Mouse (Mus musculus) intestine, embryonic 15.5 days (tissue): Measurements from ENCODE around the gene Gm10271. TPM values are rescaled to one million over a fixed set of nuclear protein-coding genes. Genes with fewer than 3 reads are reported as not detected.

ENCODE experiments used
- ATAC-seq: fragments of 200-750 bp; cut with Nextera tagmentation; 2 replicates; pipeline ENCODE4 v1.8.0; 2017; ENCODE audit warnings: moderate TSS enrichment, moderate library complexity
- H3K27ac ChIP-seq: fragments of 300-500 bp; sonication (generic); 2 replicates; pipeline ENCODE4 v1.5.1; 2015; ENCODE audit warnings: mild to moderate bottlenecking, inconsistent platforms
- H3K27me3 ChIP-seq: fragments of 300-500 bp; sonication (generic); replicated peaks from 2 replicates; pipeline ENCODE4 v1.6.1; 2015; ENCODE audit warnings: inconsistent platforms
- H3K36me3 ChIP-seq: fragments of 300-500 bp; sonication (generic); 2 replicates; pipeline ENCODE4 v1.6.1; 2015; ENCODE audit warnings: inconsistent platforms
- H3K4me1 ChIP-seq: fragments of 300-500 bp; sonication (generic); replicated peaks from 2 replicates; pipeline ENCODE4 v1.6.1; 2015; ENCODE audit warnings: inconsistent platforms
- H3K4me2 ChIP-seq: fragments of 300-500 bp; sonication (generic); replicated peaks from 2 replicates; pipeline ENCODE4 v1.6.1; 2015; ENCODE audit warnings: mild to moderate bottlenecking, inconsistent platforms
- H3K4me3 ChIP-seq: fragments of 300-500 bp; sonication (generic); replicated peaks from 2 replicates; pipeline ENCODE4 v1.5.1; 2015; ENCODE audit warnings: inconsistent platforms
- H3K9ac ChIP-seq: fragments of 300-500 bp; sonication (generic); 2 replicates; pipeline ENCODE4 v1.6.1; 2015; ENCODE audit warnings: inconsistent platforms
- H3K9me3 ChIP-seq: fragments of 300-500 bp; sonication (generic); 2 replicates; pipeline ENCODE4 v1.6.1; 2016; ENCODE audit warnings: inconsistent platforms
- WGBS: fragments of 180-500 bp; shearing (Covaris S2); methylation state at CpG from one replicate; pipeline ENCODE4 v1.1.7; 2015; 5-methylcytosine and 5-hydroxymethylcytosine counted together
- polyA plus RNA-seq: library from polyadenylated mRNA; unstranded; fragments of >200 nt; fragmentation: Nextera tagmentation; extraction: Ambion mirVana; gene quantifications from 2 replicates; pipeline ENCODE4 v1.2.1, GENCODE M21; 2015

The Gm10271 gene
- polyA plus RNA-seq, 1 experiment from 2014 or later = not detected

DNA sequence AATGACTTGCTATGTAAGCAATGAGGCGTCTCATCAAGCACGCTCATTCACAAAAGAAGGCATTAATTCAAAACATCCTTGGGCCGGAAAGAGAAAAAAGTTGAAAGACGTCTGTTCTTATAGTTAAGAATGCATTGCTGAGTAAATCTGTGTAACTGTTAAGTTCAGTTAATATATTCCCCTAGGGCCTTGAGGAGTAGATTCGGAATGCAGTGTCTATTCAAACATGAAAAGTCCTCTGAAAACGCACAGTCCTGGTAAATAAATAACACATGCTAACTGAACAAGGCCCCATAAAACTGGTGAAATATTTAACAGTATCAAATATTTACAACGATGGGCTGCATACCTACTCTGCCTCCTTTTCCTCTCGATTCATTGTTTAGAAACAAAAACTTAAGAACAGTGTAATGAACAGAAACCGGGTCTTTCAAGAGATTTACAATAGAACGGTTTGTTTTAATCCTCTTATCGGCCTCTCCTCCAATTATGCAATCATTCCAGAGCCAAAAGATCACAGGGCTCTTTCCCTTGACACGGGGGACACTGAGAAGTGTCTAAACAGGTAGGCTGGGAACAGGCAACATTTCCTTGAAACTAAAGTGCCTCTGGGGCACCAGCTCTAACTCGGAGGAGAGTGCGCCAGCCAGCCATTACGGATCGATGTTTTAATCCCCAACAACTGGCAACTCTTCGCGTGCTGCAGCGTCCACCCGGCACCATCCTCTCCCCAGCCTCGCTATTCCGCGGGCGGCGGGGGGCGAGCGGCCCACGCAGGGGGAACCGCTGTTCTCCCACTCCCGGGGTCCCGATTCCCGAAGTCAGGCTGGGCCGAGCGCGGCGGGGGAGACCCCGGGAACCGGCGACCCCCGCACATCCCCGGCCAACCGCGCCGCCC is 23.0 kb downstream of the Gm10271 start:
- peak overlapping the region; percentile 74 for H3K9ac ChIP-seq
- peaks cover 7% of the 10 kb centered on the region; the same call in 1 of the 2 replicates for H3K4me1 ChIP-seq
- H3K9me3 ChIP-seq = no peaks in the 10 kb centered on the region
- ATAC-seq = peak; percentile 23
- H3K27ac ChIP-seq = peak overlapping the region; percentile 88
- peak overlapping the region; percentile 84 for H3K4me2 ChIP-seq
- H3K27me3 ChIP-seq = no peaks in the 10 kb centered on the region
- H3K36me3 ChIP-seq = no peaks in the 10 kb centered on the region
- 3% methylated on average over 44 of the region's 44 CpGs for WGBS
- peak overlapping the region; percentile 78 for H3K4me3 ChIP-seq

DNA sequence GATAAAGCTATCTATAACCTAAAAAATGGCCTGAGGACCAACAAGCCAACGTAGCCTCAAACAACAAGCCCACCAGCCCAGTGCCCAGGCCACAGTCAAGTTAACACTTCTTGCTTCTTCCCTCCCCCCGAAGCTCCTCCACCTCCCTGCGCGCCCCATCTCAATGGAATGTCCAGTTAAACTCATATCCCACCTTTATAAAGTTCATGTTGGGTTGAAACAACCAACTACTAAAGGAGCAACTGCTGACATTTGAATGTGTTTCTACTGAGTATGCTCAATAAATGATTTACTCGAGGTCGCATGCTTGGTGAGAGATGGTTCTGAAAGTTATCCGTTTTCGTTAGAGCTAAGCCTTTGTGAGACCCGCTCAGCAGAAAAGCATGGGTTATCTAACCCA is 24.0 kb downstream of the Gm10271 start:
- no peaks in the 10 kb centered on the region for H3K27me3 ChIP-seq
- no peaks in the 10 kb centered on the region for H3K9me3 ChIP-seq
- WGBS = 59% methylated on average over 9 of the region's 9 CpGs
- peaks cover 7% of the 10 kb centered on the region; the same call in 1 of the 2 replicates for H3K4me1 ChIP-seq
- peak overlapping the region; percentile 78 for H3K4me3 ChIP-seq
- H3K9ac ChIP-seq = no peak overlapping the region
- H3K36me3 ChIP-seq = no peaks in the 10 kb centered on the region
- H3K27ac ChIP-seq = no peak overlapping the region
- H3K4me2 ChIP-seq = peak overlapping the region; percentile 84
- ATAC-seq = no peak

GRCm38 (mm10) chr10:116944940-116945339 is 27.5 kb downstream of the Gm10271 start:
- no peaks in the 10 kb centered on the region for H3K27me3 ChIP-seq
- ATAC-seq = no peak
- H3K4me1 ChIP-seq = peaks cover 7% of the 10 kb centered on the region; the same call in 1 of the 2 replicates
- no peak overlapping the region for H3K9ac ChIP-seq
- no peaks in the 10 kb centered on the region for H3K9me3 ChIP-seq
- 60% methylated on average over 10 of the region's 10 CpGs for WGBS
- H3K4me2 ChIP-seq = no peak overlapping the region
- H3K36me3 ChIP-seq = 0 out of 2 replicates have a peak, but pooled peaks cover 6% of the 10 kb centered on the region
- no peak overlapping the region for H3K27ac ChIP-seq
- no peak overlapping the region for H3K4me3 ChIP-seq

GRCm38 (mm10) chr10:116944144-116944543 is 28.3 kb downstream of the Gm10271 start:
- no peaks in the 10 kb centered on the region for H3K9me3 ChIP-seq
- 78% methylated on average over 3 of the region's 3 CpGs for WGBS
- ATAC-seq = no peak

DNA sequence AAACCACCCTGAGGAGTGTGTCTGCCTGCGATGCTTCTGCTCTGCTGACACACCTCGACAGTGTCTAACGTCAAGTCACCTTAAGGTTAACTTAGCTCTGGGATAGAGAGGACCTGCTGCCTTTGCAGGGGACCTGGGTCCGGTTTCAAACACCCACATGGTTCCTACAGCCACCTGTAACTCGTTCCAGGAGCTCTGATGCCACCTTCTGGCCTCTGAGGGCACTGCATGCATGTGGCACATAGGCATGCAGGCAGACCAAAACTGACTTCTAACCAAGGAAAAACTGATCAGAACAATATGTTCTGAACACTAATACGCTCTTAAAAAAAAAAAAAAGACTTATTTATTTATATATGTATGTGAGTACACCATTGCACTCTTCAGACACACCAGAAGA is 29.4 kb downstream of the Gm10271 start:
- no peaks in the 10 kb centered on the region for H3K9me3 ChIP-seq
- H3K27me3 ChIP-seq = no peaks in the 10 kb centered on the region
- H3K27ac ChIP-seq = no peak overlapping the region
- no peak overlapping the region for H3K4me3 ChIP-seq
- no peak overlapping the region for H3K9ac ChIP-seq
- ATAC-seq = no peak
- WGBS = 92% methylated on average over 6 of the region's 6 CpGs
- no peak overlapping the region for H3K4me2 ChIP-seq
- 0 out of 2 replicates have a peak, but pooled peaks cover 6% of the 10 kb centered on the region for H3K36me3 ChIP-seq
- H3K4me1 ChIP-seq = 0 out of 2 replicates have a peak, but pooled peaks cover 3% of the 10 kb centered on the region

More at GRCm38 (mm10) chr10:116944144-116944543, 28.3 kb downstream of the Gm10271 start:
- H3K27ac ChIP-seq = no peak overlapping the region
- H3K4me1 ChIP-seq = peaks cover 7% of the 10 kb centered on the region; the same call in 1 of the 2 replicates
- H3K36me3 ChIP-seq = 0 out of 2 replicates have a peak, but pooled peaks cover 6% of the 10 kb centered on the region
- no peak overlapping the region for H3K9ac ChIP-seq
- H3K27me3 ChIP-seq = no peaks in the 10 kb centered on the region
- H3K4me3 ChIP-seq = no peak overlapping the region
- no peak overlapping the region for H3K4me2 ChIP-seq

DNA sequence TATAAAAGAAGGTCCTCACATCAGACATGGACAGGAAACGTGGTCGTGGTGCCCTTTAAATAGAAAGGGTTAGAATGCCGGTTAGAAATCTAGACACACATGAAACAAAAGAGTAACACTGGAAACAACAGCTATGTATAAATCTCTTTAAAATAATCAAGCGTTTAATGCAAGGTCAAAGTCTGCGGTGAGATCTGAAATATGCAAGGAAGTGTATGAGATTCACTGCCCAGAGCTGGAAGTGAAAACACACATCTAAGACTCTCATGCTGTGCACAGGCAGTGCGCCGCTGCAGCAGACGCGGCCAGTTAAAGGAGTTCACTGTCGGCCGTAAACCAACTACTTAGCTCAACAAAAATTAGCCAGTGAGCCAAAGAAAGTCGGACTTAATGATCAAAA is 37.4 kb downstream of the Gm10271 start:
- Histone ChIP-seq H3K9ac (no peak overlapping the region), H3K4me2 (no peak overlapping the region), H3K36me3 (0 out of 2 replicates have a peak, but pooled peaks cover 3% of the 10 kb centered on the region), H3K27ac (no peak overlapping the region), H3K4me3 (no peak overlapping the region), H3K27me3 (no peaks in the 10 kb centered on the region), H3K9me3 (no peaks in the 10 kb centered on the region), H3K4me1 (no peaks in the 10 kb centered on the region)
- ATAC-seq = no peak
- 76% methylated on average over 12 of the region's 12 CpGs for WGBS

DNA sequence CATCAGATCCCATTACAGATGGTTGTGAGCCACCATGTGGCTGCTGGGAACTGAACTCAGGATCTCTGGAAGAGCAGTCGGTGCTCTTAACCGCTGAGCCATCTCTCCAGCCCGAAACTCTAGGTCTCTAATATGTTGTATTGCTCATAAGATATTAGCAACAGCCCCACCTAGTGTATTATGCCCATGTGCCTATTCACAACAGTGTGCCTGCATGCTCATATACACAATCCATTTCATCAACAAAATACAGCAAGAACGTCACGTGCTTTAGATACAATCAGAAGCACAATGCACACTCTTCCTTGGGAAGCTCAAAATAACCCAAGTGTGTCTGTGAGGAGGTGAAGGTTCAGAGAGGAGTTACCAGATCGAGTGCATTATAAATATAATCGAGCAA is 38.6 kb downstream of the Gm10271 start:
- WGBS = 89% methylated on average over 7 of the region's 7 CpGs
- Histone ChIP-seq H3K4me1 (no peaks in the 10 kb centered on the region), H3K36me3 (0 out of 2 replicates have a peak, but pooled peaks cover 3% of the 10 kb centered on the region)

GRCm38 (mm10) chr10:116932418-116932817 is 40.0 kb downstream of the Gm10271 start:
- Histone ChIP-seq H3K36me3 (0 out of 2 replicates have a peak, but pooled peaks cover 3% of the 10 kb centered on the region), H3K27me3 (no peaks in the 10 kb centered on the region), H3K27ac (no peak overlapping the region), H3K9ac (no peak overlapping the region), H3K4me2 (no peak overlapping the region), H3K9me3 (no peaks in the 10 kb centered on the region), H3K4me3 (no peak overlapping the region), H3K4me1 (no peaks in the 10 kb centered on the region)
- no peak for ATAC-seq
- 86% methylated on average over 13 of the region's 13 CpGs for WGBS

More for the DNA sequence above, 38.6 kb downstream of the Gm10271 start:
- no peak for ATAC-seq
- H3K27ac ChIP-seq = no peak overlapping the region
- H3K4me2 ChIP-seq = no peak overlapping the region
- no peaks in the 10 kb centered on the region for H3K27me3 ChIP-seq
- H3K4me3 ChIP-seq = no peak overlapping the region
- H3K9ac ChIP-seq = no peak overlapping the region
- no peaks in the 10 kb centered on the region for H3K9me3 ChIP-seq

- Histone ChIP-seq H3K9ac (no peak overlapping the region), H3K27me3 (no peaks in the 10 kb centered on the region), H3K36me3 (no peaks in the 10 kb centered on the region), H3K4me1 (no peaks in the 10 kb centered on the region), H3K4me2 (no peak overlapping the region), H3K4me3 (no peak overlapping the region), H3K9me3 (no peaks in the 10 kb centered on the region), H3K27ac (no peak overlapping the region)
- 85% methylated on average over 15 of the region's 15 CpGs for WGBS
- no peak for ATAC-seq
These were observed 40.8 kb downstream of the Gm10271 start for GRCm38 (mm10) chr10:116931497-116932179.

GRCm38 (mm10) chr10:116930936-116931335 is 41.5 kb downstream of the Gm10271 start:
- no peaks in the 10 kb centered on the region for H3K27me3 ChIP-seq
- H3K9me3 ChIP-seq = no peaks in the 10 kb centered on the region
- no peak overlapping the region for H3K4me3 ChIP-seq
- H3K27ac ChIP-seq = no peak overlapping the region
- H3K9ac ChIP-seq = no peak overlapping the region
- 76% methylated on average over 6 of the region's 7 CpGs for WGBS
- ATAC-seq = no peak
- no peak overlapping the region for H3K4me2 ChIP-seq
- no peaks in the 10 kb centered on the region for H3K4me1 ChIP-seq
- no peaks in the 10 kb centered on the region for H3K36me3 ChIP-seq

DNA sequence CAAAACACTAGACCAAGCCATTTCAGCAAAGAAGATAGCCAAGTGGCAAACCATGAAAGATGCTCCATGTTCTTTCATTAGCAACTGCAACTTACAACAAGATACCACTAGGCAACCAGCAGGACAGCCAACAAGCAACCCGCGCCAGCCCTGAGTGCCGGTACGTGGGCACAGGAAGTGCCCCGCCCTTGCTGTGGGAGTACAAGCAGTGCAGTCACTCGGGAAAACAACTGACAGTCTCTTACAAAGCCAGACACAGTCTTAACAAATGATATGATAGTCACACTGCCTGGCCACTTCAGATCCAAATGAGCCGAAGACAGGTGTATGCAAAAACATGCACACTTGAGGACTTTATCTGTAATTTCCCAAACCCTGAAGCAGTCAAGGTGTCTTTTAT is 41.9 kb downstream of the Gm10271 start:
- H3K27ac ChIP-seq = no peak overlapping the region
- H3K9me3 ChIP-seq = no peaks in the 10 kb centered on the region
- WGBS = 72% methylated on average over 7 of the region's 7 CpGs
- no peaks in the 10 kb centered on the region for H3K27me3 ChIP-seq
- no peak overlapping the region for H3K4me2 ChIP-seq
- no peak for ATAC-seq
- H3K9ac ChIP-seq = no peak overlapping the region
- no peak overlapping the region for H3K4me3 ChIP-seq
- H3K36me3 ChIP-seq = no peaks in the 10 kb centered on the region
- no peaks in the 10 kb centered on the region for H3K4me1 ChIP-seq

- no peak overlapping the region for H3K4me2 ChIP-seq
- H3K4me1 ChIP-seq = no peaks in the 10 kb centered on the region
- H3K27me3 ChIP-seq = no peaks in the 10 kb centered on the region
- H3K9me3 ChIP-seq = no peaks in the 10 kb centered on the region
- H3K27ac ChIP-seq = no peak overlapping the region
- H3K4me3 ChIP-seq = no peak overlapping the region
- 76% methylated on average over 3 of the region's 3 CpGs for WGBS
- no peak for ATAC-seq
- H3K36me3 ChIP-seq = 0 out of 2 replicates have a peak, but pooled peaks cover 6% of the 10 kb centered on the region
- H3K9ac ChIP-seq = no peak overlapping the region
These were observed 43.6 kb downstream of the Gm10271 start for GRCm38 (mm10) chr10:116928826-116929225.
